Mouse (Mus musculus): ENCODE measurements around the gene Ccdc81.

DNA sequence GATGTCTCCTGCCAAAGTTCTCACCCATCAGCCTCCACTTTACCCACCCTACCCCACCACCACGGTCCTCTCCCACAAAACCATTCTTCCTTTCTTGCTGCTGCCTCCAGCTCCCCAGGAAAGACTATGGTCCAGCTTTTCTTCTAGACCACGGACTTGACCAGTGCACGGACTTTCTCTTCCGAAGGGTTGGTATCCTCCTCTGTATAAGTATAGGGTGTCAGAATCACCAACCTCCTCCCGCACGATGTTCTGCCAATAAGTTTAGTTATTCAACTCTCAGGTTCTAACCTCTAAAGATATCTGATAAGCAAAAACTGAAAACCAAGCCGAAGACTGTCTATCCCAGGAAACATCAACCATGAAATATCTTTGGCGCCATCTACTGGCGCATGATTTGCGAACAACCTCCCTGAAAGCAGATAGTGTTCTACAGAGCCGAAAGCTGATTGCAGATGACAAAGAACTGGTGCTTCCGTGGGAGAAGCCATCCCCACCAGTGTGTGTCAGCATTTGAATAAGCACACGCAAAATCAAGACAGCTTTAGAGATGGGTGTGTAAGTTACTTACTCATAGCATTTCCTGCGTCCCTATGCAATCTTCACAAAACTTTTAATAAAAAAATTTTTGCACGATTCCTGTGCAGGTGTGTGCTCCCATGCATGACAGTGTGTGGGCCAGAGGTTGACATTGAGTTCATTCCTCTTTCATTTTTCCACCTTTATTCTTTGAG, 61.6 kb downstream of the Ccdc81 start:
- TF ChIP-seq CTCF (IDR thresholded peaks at IDR 0.05; ENCODE audit: extremely low read depth, insufficient read depth, insufficient read length, insufficient replicate concordance) = peak; percentile 45; the same call in 1 of the 2 replicates
- no peak for TF ChIP-seq POLR2A (IDR thresholded peaks at IDR 0.05; ENCODE audit: low read depth, low read length)
